Mouse (Mus musculus): ENCODE measurements around the gene Crym. TPM values are rescaled to one million over a fixed set of nuclear protein-coding genes. Genes with fewer than 3 reads are reported as not detected.
A peak's percentile ranks its signal among the peaks of the same experiment; 100 is the strongest.

Gene Crym
- polyA plus RNA-seq, 2 experiments = 0.08 TPM; not detected in 1

- H3K4me3 ChIP-seq (ENCODE audit: insufficient read depth in 1 of 2, low read depth in 2 of 2, low read length in 2 of 2) = no peak overlapping the region
- TF ChIP-seq EP300 (IDR thresholded peaks at IDR 0.05; ENCODE audit: low read depth) (no peak), CTCF (IDR thresholded peaks at IDR 0.05; ENCODE audit: low read depth) (no peak)
- ATAC-seq (ENCODE audit: insufficient read depth) = no peak
Measured at GRCm38 (mm10) chr7:120178935-120179334, 23.0 kb downstream of the Crym start.

DNA sequence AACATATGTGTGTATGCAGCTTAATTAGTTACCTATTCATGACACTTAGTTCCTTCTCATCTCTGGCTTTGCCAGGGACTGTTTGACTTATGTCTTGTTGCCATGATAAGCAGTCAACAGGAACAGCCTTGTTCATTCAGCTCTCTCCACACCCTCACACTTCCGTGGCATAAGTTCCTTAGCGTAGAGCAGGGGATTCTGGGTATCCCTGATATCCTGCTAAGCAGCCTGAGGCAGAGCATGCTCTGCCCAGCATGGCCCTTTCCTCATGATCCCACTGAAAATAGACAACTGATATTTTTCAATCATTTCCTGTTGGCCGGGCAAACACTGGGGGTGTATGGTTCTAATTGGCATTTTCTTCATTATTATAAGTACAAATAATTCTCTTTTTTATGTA, 24.3 kb downstream of the Crym start:
- no peak overlapping the region for H3K27ac ChIP-seq
- TF ChIP-seq EP300 (IDR thresholded peaks at IDR 0.05; ENCODE audit: low read depth) = no peak
- no peak for TF ChIP-seq CTCF (IDR thresholded peaks at IDR 0.05; ENCODE audit: low read depth)
- WGBS (ENCODE audit: insufficient replicate concordance) = 61% methylated on average over 3 of the region's 3 CpGs
- no peaks in the 10 kb centered on the region for H3K9me3 ChIP-seq (ENCODE audit: control insufficient read depth, low read length)
- DNase-seq (ENCODE audit: low read depth in 3 of 3, low spot score in 3 of 3) (no peak), ATAC-seq (ENCODE audit: insufficient read depth) (no peak)
- H3K9ac ChIP-seq (replicated peaks) = no peak overlapping the region
- H3K4me2 ChIP-seq (ENCODE audit: low read depth) = no peak overlapping the region
- no peaks in the 10 kb centered on the region for H3K36me3 ChIP-seq (replicated peaks; ENCODE audit: control insufficient read depth, insufficient read depth, low read depth)
- no peak overlapping the region for H3K4me3 ChIP-seq (ENCODE audit: insufficient read depth in 1 of 2, low read depth in 2 of 2, low read length in 2 of 2)
- no peaks in the 10 kb centered on the region for H3K4me1 ChIP-seq (replicated peaks; ENCODE audit: control insufficient read depth in 2 of 2, insufficient read depth in 2 of 2, low read length in 1 of 2)
- H3K27me3 ChIP-seq (ENCODE audit: control insufficient read depth, insufficient read depth, low read length) = no peaks in the 10 kb centered on the region

More at GRCm38 (mm10) chr7:120178935-120179334, 23.0 kb downstream of the Crym start:
- no peak for DNase-seq (ENCODE audit: low read depth in 3 of 3, low spot score in 3 of 3)
- Histone ChIP-seq H3K9me3 (ENCODE audit: control insufficient read depth, low read length) (no peaks in the 10 kb centered on the region), H3K4me2 (ENCODE audit: low read depth) (no peak overlapping the region), H3K36me3 (replicated peaks; ENCODE audit: control insufficient read depth, insufficient read depth, low read depth) (no peaks in the 10 kb centered on the region), H3K4me1 (replicated peaks; ENCODE audit: control insufficient read depth in 2 of 2, insufficient read depth in 2 of 2, low read length in 1 of 2) (no peaks in the 10 kb centered on the region), H3K27me3 (ENCODE audit: control insufficient read depth, insufficient read depth, low read length) (no peaks in the 10 kb centered on the region), H3K27ac (no peak overlapping the region), H3K9ac (replicated peaks) (no peak overlapping the region)
- 7% methylated on average over 2 of the region's 2 CpGs for WGBS (ENCODE audit: insufficient replicate concordance)

- WGBS (ENCODE audit: insufficient replicate concordance) = 48% methylated on average over 11 of the region's 11 CpGs
- H3K9ac ChIP-seq (replicated peaks) = no peak overlapping the region
- 0 out of 2 replicates have a peak, but pooled peaks have one; percentile 16 for ATAC-seq (ENCODE audit: insufficient read depth)
- H3K27me3 ChIP-seq (ENCODE audit: control insufficient read depth, insufficient read depth, low read length) = no peaks in the 10 kb centered on the region
- no peaks in the 10 kb centered on the region for H3K9me3 ChIP-seq (ENCODE audit: control insufficient read depth, low read length)
- H3K4me3 ChIP-seq (ENCODE audit: insufficient read depth in 1 of 2, low read depth in 2 of 2, low read length in 2 of 2) = peak overlapping the region; percentile 46 to 49
- H3K36me3 ChIP-seq (replicated peaks; ENCODE audit: control insufficient read depth, insufficient read depth, low read depth) = no peaks in the 10 kb centered on the region
- H3K27ac ChIP-seq = no peak overlapping the region
- peak; percentile 2 to 10 (median 9) for DNase-seq (ENCODE audit: low read depth in 3 of 3, low spot score in 3 of 3)
- no peaks in the 10 kb centered on the region for H3K4me1 ChIP-seq (replicated peaks; ENCODE audit: control insufficient read depth in 2 of 2, insufficient read depth in 2 of 2, low read length in 1 of 2)
- no peak for TF ChIP-seq EP300 (IDR thresholded peaks at IDR 0.05; ENCODE audit: low read depth)
- no peak for TF ChIP-seq CTCF (IDR thresholded peaks at IDR 0.05; ENCODE audit: low read depth)
- peak overlapping the region; percentile 23 for H3K4me2 ChIP-seq (ENCODE audit: low read depth)
Measured at GRCm38 (mm10) chr7:120174723-120175504, 27.0 kb downstream of the Crym start.

- Histone ChIP-seq H3K4me2 (ENCODE audit: low read depth) (peak within 1 kb of the TSS; percentile 23; the same call in 1 of the 2 replicates), H3K9me3 (ENCODE audit: control insufficient read depth, low read length) (no peaks in the 10 kb centered on the region), H3K9ac (replicated peaks) (no peak within 1 kb of the TSS), H3K27me3 (ENCODE audit: control insufficient read depth, insufficient read depth, low read length) (no peaks in the 10 kb centered on the region), H3K4me1 (replicated peaks; ENCODE audit: control insufficient read depth in 2 of 2, insufficient read depth in 2 of 2, low read length in 1 of 2) (no peaks in the 10 kb centered on the region), H3K27ac (no peak within 1 kb of the TSS), H3K4me3 (ENCODE audit: insufficient read depth in 1 of 2, low read depth in 2 of 2, low read length in 2 of 2) (peak within 1 kb of the TSS; percentile 46 to 49), H3K36me3 (replicated peaks; ENCODE audit: control insufficient read depth, insufficient read depth, low read depth) (no peaks in the 10 kb centered on the region)
- DNase-seq (ENCODE audit: low read depth in 3 of 3, low spot score in 3 of 3) (peak in 1 of 3 experiments; percentile 13), ATAC-seq (ENCODE audit: insufficient read depth) (peak; percentile 70)
- TF ChIP-seq CTCF (IDR thresholded peaks at IDR 0.05; ENCODE audit: low read depth) = no peak
- no peak for TF ChIP-seq EP300 (IDR thresholded peaks at IDR 0.05; ENCODE audit: low read depth)
- WGBS (ENCODE audit: insufficient replicate concordance) = 60% methylated on average over 10 of the region's 10 CpGs
Measured at GRCm38 (mm10) chr7:120173603-120174244, 28.2 kb downstream of the Crym start, which contains the start of gene Anks4b. Gene Anks4b (plus strand): TSS chr7:120173858.

- 59% methylated on average over 1 of the region's 1 CpGs for WGBS (ENCODE audit: insufficient replicate concordance)
Measured at GRCm38 (mm10) chr7:120172188-120172700, 29.7 kb downstream of the Crym start.

More at GRCm38 (mm10) chr7:120172188-120172700, 29.7 kb downstream of the Crym start:
- Histone ChIP-seq H3K4me2 (ENCODE audit: low read depth) (no peak overlapping the region), H3K9ac (replicated peaks) (no peak overlapping the region), H3K4me1 (replicated peaks; ENCODE audit: control insufficient read depth in 2 of 2, insufficient read depth in 2 of 2, low read length in 1 of 2) (no peaks in the 10 kb centered on the region), H3K27me3 (ENCODE audit: control insufficient read depth, insufficient read depth, low read length) (no peaks in the 10 kb centered on the region), H3K36me3 (replicated peaks; ENCODE audit: control insufficient read depth, insufficient read depth, low read depth) (no peaks in the 10 kb centered on the region), H3K9me3 (ENCODE audit: control insufficient read depth, low read length) (no peaks in the 10 kb centered on the region), H3K27ac (no peak overlapping the region), H3K4me3 (ENCODE audit: insufficient read depth in 1 of 2, low read depth in 2 of 2, low read length in 2 of 2) (no peak overlapping the region)
- TF ChIP-seq CTCF (IDR thresholded peaks at IDR 0.05; ENCODE audit: low read depth) (no peak), EP300 (IDR thresholded peaks at IDR 0.05; ENCODE audit: low read depth) (no peak)
- ATAC-seq (ENCODE audit: insufficient read depth) (no peak), DNase-seq (ENCODE audit: low read depth in 3 of 3, low spot score in 3 of 3) (no peak)

Measured in liver, embryonic 14.5 days (tissue).